Mouse (Mus musculus): ENCODE data around the gene Chchd5. TPM values are rescaled to one million over a fixed set of nuclear protein-coding genes. Genes with fewer than 3 reads are reported as not detected.

Gene Chchd5
- polyA plus RNA-seq, 1 experiment from 2014 or later: 24.3 TPM

Other genes with a start within 250 kb of the Chchd5 start
- gene Zc3h8, start 185.6 kb upstream of the Chchd5 start, polyA plus RNA-seq (2014; fragmentation: Nextera tagmentation; extraction: Ambion mirVana): 12.5 and 12.6 TPM in 2 replicates
- gene Zc3h6, start 162.3 kb upstream of the Chchd5 start, polyA plus RNA-seq (2014; fragmentation: Nextera tagmentation; extraction: Ambion mirVana): 3.1 and 4.8 TPM in 2 replicates
- gene Gm10762, start 162.0 kb upstream of the Chchd5 start, polyA plus RNA-seq (2014; fragmentation: Nextera tagmentation; extraction: Ambion mirVana): 19.8 and 22.8 TPM in 2 replicates
- 0.79 and 0.90 TPM in 2 replicates for gene Vinac1, start 81.5 kb upstream of the Chchd5 start, polyA plus RNA-seq (2014; fragmentation: Nextera tagmentation; extraction: Ambion mirVana)
- 40.4 and 42.6 TPM in 2 replicates for gene Ttl, start 63.8 kb upstream of the Chchd5 start, polyA plus RNA-seq (2014; fragmentation: Nextera tagmentation; extraction: Ambion mirVana)
- 9.6 and 12.1 TPM in 2 replicates for gene Polr1b, start 28.7 kb upstream of the Chchd5 start, polyA plus RNA-seq (2014; fragmentation: Nextera tagmentation; extraction: Ambion mirVana)
- 50.7 and 56.3 TPM in 2 replicates for gene Slc20a1, start 69.1 kb downstream of the Chchd5 start, polyA plus RNA-seq (2014; fragmentation: Nextera tagmentation; extraction: Ambion mirVana)
- 9.8 and 13.6 TPM in 2 replicates for gene Ckap2l, start 167.5 kb downstream of the Chchd5 start, polyA plus RNA-seq (2014; fragmentation: Nextera tagmentation; extraction: Ambion mirVana)
- 0.14 and 0.31 TPM in 2 replicates for gene Il1a, start 180.3 kb downstream of the Chchd5 start, polyA plus RNA-seq (2014; fragmentation: Nextera tagmentation; extraction: Ambion mirVana)
- gene Il1b, start 241.4 kb downstream of the Chchd5 start, polyA plus RNA-seq (2014; fragmentation: Nextera tagmentation; extraction: Ambion mirVana): not detected in 2 replicates

All from hindbrain, embryonic 14.5 days (tissue).